Mouse (Mus musculus): ENCODE results near the gene Noxred1.

DNA sequence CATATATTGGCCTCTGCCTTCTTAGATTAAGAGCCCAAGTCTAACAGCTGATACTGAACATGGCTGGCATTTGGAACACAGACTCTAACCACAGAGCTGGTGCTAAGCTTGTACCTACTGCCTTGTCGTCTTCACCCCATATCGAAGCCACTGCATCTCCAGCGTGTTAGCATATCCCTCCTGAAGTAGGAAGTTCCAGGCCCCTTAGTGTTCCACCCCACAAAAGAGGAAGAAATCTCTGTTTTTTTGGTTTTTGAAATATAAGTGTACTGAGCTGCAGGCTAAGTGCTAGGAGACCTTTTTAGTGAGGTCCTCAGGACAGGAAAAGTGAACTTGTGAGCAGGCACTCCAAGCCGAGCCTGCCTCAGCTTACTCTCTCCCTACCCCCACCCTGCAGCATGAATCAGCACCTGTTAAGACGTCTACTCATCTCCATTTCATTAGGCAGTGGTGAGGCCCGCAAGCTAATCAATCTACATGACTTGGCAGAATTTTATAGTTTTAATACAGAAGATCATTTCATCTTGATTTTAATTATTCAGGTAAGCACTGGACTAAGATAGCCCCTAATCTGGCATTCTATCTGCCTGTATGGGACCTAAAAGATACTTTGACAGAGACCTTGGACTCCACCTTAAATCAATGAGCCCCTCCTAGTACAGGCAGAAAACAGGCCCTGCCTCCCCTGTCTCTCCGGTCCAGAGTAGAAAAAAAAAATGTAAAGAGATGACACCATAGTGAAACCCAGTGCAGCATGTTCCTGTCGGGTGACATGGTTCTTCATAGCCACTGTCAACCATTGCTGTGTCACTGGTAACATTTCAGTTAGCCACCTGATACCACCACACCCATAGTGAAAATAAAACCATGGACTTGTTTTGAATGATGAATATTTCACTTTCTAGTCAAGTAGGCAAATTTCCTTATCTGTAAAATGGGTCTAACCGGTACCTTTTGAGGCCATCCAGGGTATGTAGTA lies 36.6 kb upstream of the Noxred1 start:
- no peak for TF ChIP-seq CHD1 (IDR thresholded peaks at IDR 0.05; ENCODE audit: low read depth, low read length)
- TF ChIP-seq ZC3H11A (IDR thresholded peaks at IDR 0.05; ENCODE audit: low read depth, low read length): no peak
- no peak for TF ChIP-seq POLR2A (IDR thresholded peaks at IDR 0.05; ENCODE audit: control insufficient read depth in 1 of 2, insufficient read depth in 1 of 2, low read depth in 1 of 2, low read length in 2 of 2, poor library complexity in 1 of 2)
- TF ChIP-seq SIN3A (IDR thresholded peaks at IDR 0.05; ENCODE audit: low read length): no peak
- no peak for TF ChIP-seq CTCF (IDR thresholded peaks at IDR 0.05 in 2 of 3, conservative IDR thresholded peaks at IDR 0.05 in 1 of 3; ENCODE audit: control insufficient read depth in 1 of 3, insufficient read depth in 1 of 3, low read depth in 2 of 3, low read length in 3 of 3, poor library complexity in 1 of 3, severe bottlenecking in 1 of 3)
- TF ChIP-seq ZMIZ1 (IDR thresholded peaks at IDR 0.05; ENCODE audit: low read depth, low read length): no peak
- no peak for TF ChIP-seq BHLHE40 (IDR thresholded peaks at IDR 0.05; ENCODE audit: borderline replicate concordance, low read depth, low read length)
- no peak for TF ChIP-seq MYC (IDR thresholded peaks at IDR 0.05; ENCODE audit: low read depth, low read length)
- no peak for TF ChIP-seq EP300 (IDR thresholded peaks at IDR 0.05; ENCODE audit: low read depth in 1 of 2, low read length in 2 of 2)
- no peak for TF ChIP-seq E2F4 (IDR thresholded peaks at IDR 0.05; ENCODE audit: borderline replicate concordance, low read depth, low read length)
- no peak for TF ChIP-seq MYB (IDR thresholded peaks at IDR 0.05; ENCODE audit: low read depth, low read length)
- TF ChIP-seq MXI1 (IDR thresholded peaks at IDR 0.05; ENCODE audit: low read depth, low read length): no peak
- no peak for TF ChIP-seq NELFE (IDR thresholded peaks at IDR 0.05; ENCODE audit: low read depth, low read length)
- TF ChIP-seq TBP (IDR thresholded peaks at IDR 0.05; ENCODE audit: low read depth, low read length): no peak
